Mouse (Mus musculus) kidney, embryonic 14.5 days (tissue): Measurements from ENCODE around the gene Bst1. TPM values are rescaled to one million over a fixed set of nuclear protein-coding genes. Genes with fewer than 3 reads are reported as not detected.
A peak's percentile ranks its signal among the peaks of the same experiment; 100 is the strongest.

Experiments used
- ATAC-seq: fragments of 200-750 bp; cut with Nextera tagmentation; 2 replicates; pipeline ENCODE4 v1.8.0; 2017; ENCODE audit warnings: moderate number of reproducible peaks, mild to moderate bottlenecking, moderate TSS enrichment, moderate library complexity; ENCODE audit not compliant: low FRiP score, low TSS enrichment
- H3K27ac ChIP-seq: fragments of 300-500 bp; sonication (generic); 2 replicates; pipeline ENCODE4 v1.5.1; 2014; ENCODE audit warnings: low read depth, mild to moderate bottlenecking, low read length, moderate library complexity, mixed read lengths
- H3K27me3 ChIP-seq: fragments of 300-500 bp; sonication (generic); 2 replicates; pipeline ENCODE4 v1.6.1; 2014; ENCODE audit warnings: mild to moderate bottlenecking, low read length; ENCODE audit not compliant: control insufficient read depth, insufficient read depth
- H3K36me3 ChIP-seq: fragments of 300-500 bp; sonication (generic); 2 replicates; pipeline ENCODE4 v1.6.1; 2014; ENCODE audit warnings: low read length, mixed read lengths; ENCODE audit not compliant: control insufficient read depth, insufficient read depth
- H3K4me1 ChIP-seq: fragments of 300-500 bp; sonication (generic); 2 replicates; pipeline ENCODE4 v1.6.1; 2014; ENCODE audit warnings: low read length, mixed read lengths; ENCODE audit not compliant: control insufficient read depth, insufficient read depth
- H3K4me2 ChIP-seq: fragments of 300-500 bp; sonication (generic); replicated peaks from 2 replicates; pipeline ENCODE4 v1.6.1; 2014; ENCODE audit warnings: low read depth, mild to moderate bottlenecking, low read length
- H3K4me3 ChIP-seq: fragments of 300-500 bp; sonication (generic); 2 replicates; pipeline ENCODE4 v1.5.1; 2014; ENCODE audit warnings: mild to moderate bottlenecking, low read length
- H3K9ac ChIP-seq: fragments of 300-500 bp; sonication (generic); 2 replicates; pipeline ENCODE4 v1.6.1; 2014; ENCODE audit warnings: low read depth, mild to moderate bottlenecking, low read length, moderate library complexity
- H3K9me3 ChIP-seq: fragments of 300-500 bp; sonication (generic); 2 replicates; pipeline ENCODE4 v1.6.1; 2016; ENCODE audit warnings: low read length; ENCODE audit not compliant: control insufficient read depth
- WGBS: fragments of 180-500 bp; shearing (Covaris S2); extraction: QIAGEN DNeasy Blood & Tissue Kit; methylation state at CpG from one replicate; pipeline ENCODE4 v1.1.7; 2014; 5-methylcytosine and 5-hydroxymethylcytosine counted together
- polyA plus RNA-seq: library from polyadenylated mRNA; unstranded; fragments of >200 nt; fragmentation: Nextera tagmentation; extraction: Ambion mirVana; gene quantifications from 2 replicates; pipeline ENCODE4 v1.2.1, GENCODE M21; 2014

The Bst1 gene
- polyA plus RNA-seq, 1 experiment from 2014 or later: 0.38 TPM

DNA sequence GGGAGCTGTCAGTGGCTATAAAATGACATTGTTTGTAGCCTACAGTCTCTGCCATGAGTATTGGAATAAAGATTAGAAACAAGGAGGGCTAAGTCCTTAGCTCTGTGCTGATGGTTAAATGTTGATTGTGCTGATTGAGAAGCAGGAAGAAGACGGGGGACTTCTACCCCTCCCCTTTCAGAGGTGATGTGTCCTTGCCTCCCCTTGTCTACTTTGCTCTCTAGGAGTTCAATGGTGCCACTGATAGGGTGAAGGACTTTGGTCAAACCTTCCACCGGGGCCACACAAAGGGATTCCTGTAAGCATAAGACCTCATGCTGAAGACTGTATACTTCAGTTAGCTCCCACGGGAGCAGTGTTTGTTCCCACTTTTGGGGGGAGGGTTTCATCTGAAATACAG lies 4.1 kb downstream of the Bst1 start:
- no peaks in the 10 kb centered on the region for H3K4me1 ChIP-seq
- H3K36me3 ChIP-seq: no peaks in the 10 kb centered on the region
- WGBS: 91% methylated on average over 3 of the region's 3 CpGs
- H3K9ac ChIP-seq: no peak overlapping the region
- H3K4me2 ChIP-seq: no peak overlapping the region
- H3K4me3 ChIP-seq: no peak overlapping the region
- no peak for ATAC-seq
- no peaks in the 10 kb centered on the region for H3K9me3 ChIP-seq
- no peaks in the 10 kb centered on the region for H3K27me3 ChIP-seq
- H3K27ac ChIP-seq: no peak overlapping the region

DNA sequence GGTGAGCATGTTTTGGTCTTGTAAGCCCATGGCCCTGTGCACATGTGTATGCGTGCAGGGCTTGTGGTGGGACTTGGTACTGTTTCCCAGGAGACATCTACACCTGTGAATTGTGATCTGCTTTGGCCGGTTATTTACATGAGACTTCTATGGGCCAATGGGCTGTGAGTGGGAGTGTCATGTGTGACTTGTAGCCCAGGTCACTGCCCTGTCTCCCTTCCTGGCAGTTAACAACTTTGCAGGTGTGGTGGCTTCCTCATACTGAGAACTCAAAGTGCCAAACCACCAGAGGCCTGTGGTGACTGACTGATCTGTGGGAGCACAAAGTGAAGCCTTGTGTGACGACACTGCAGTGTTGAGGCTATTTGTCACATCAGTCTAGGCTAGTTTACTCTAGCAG lies 5.9 kb downstream of the Bst1 start:
- Histone ChIP-seq H3K4me2 (no peak overlapping the region), H3K9ac (no peak overlapping the region), H3K36me3 (no peaks in the 10 kb centered on the region), H3K4me1 (no peaks in the 10 kb centered on the region), H3K4me3 (no peak overlapping the region), H3K9me3 (no peaks in the 10 kb centered on the region), H3K27ac (no peak overlapping the region), H3K27me3 (no peaks in the 10 kb centered on the region)
- 76% methylated on average over 3 of the region's 3 CpGs for WGBS
- no peak for ATAC-seq

DNA sequence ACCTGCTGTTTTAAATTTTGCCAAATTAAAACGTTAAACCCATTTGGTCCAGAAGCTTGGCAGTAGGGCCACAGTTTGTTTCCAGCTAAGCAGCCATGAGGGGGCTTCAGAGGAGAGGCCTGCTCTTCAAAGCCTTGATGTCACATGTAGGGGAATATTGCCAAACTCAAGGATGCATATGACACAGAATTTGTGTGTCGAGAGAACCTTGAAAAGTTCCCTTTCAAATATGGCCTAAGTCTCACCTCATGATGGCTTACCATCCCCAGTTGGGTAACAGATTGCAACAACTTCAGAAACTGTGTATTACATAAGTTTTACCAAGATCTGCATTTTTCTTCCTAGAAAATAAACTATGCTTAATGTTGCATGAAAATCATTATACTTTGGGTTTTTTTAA lies 8.2 kb downstream of the Bst1 start:
- no peaks in the 10 kb centered on the region for H3K36me3 ChIP-seq
- no peak overlapping the region for H3K4me2 ChIP-seq
- no peak for ATAC-seq
- H3K27ac ChIP-seq: no peak overlapping the region
- H3K4me3 ChIP-seq: no peak overlapping the region
- 90% methylated on average over 2 of the region's 2 CpGs for WGBS
- H3K4me1 ChIP-seq: no peaks in the 10 kb centered on the region
- no peak overlapping the region for H3K9ac ChIP-seq
- H3K9me3 ChIP-seq: no peaks in the 10 kb centered on the region
- no peaks in the 10 kb centered on the region for H3K27me3 ChIP-seq

DNA sequence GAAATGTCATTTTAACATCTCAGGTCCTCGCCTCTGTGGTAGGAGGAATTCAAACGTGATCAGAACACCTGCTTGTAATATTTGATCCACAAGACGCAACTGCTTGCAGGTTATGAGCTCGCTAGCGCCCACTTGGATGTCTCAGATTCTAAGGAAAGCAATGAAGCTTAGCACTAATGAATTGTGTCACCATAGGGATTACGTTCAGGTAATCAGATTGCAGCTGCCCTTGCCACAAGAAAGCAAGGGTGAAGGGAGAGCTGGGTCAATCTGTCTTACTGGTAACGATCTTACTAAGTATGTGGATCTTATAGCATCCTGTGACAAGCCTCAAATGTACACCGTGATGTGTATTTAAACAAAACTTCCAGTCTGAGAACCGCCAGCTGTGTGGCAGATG lies 8.7 kb downstream of the Bst1 start:
- Histone ChIP-seq H3K9me3 (no peaks in the 10 kb centered on the region), H3K4me2 (no peak overlapping the region), H3K4me3 (no peak overlapping the region), H3K27me3 (no peaks in the 10 kb centered on the region), H3K9ac (no peak overlapping the region), H3K27ac (no peak overlapping the region), H3K36me3 (no peaks in the 10 kb centered on the region), H3K4me1 (no peaks in the 10 kb centered on the region)
- ATAC-seq: no peak
- WGBS: 52% methylated on average over 9 of the region's 9 CpGs

DNA sequence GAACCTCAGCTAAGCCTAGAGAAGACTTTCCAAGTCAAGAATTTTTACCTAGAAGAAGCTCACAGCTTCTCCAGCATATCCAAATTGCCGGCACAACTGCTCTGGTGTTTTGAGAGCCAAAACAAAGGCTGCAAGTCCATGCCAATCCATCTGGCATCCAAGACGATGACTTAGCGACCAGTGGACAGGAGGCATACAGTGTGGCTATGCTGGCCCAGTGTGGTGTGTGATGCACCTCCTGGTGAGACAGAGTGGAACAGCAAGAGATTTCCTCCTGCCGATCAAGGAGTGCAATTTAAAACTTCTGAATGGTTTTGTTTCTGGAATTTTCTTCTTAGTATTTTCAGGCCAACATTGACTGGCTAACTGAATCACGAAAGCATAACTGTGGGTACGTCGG lies 17.9 kb downstream of the Bst1 start:
- Histone ChIP-seq H3K9ac (no peak overlapping the region), H3K27me3 (no peaks in the 10 kb centered on the region), H3K9me3 (no peaks in the 10 kb centered on the region), H3K4me1 (no peaks in the 10 kb centered on the region), H3K4me3 (no peak overlapping the region), H3K36me3 (no peaks in the 10 kb centered on the region), H3K4me2 (no peak overlapping the region), H3K27ac (no peak overlapping the region)
- ATAC-seq: no peak
- 89% methylated on average over 7 of the region's 7 CpGs for WGBS

DNA sequence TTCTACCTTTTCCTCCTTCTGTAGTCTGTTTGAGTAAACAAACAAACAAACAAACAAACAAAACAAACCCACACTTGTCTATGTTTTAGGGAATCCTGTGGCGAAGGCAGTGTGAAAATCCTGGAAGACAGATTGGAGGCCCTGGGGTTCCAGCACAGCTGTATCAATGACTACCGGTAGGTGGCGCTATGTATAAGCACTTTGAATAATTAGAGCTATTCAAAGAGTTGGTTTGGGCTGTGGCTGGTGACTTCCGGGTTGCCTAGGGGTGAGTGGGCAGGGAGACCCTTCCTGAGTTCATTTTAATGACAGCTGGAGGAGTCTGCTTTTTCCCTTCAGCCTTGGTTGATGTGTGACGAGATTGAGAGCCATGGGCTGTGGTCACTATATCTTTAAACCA lies 18.7 kb downstream of the Bst1 start:
- Histone ChIP-seq H3K27ac (no peak overlapping the region), H3K4me3 (no peak overlapping the region), H3K4me1 (no peaks in the 10 kb centered on the region), H3K9ac (no peak overlapping the region), H3K9me3 (no peaks in the 10 kb centered on the region), H3K27me3 (no peaks in the 10 kb centered on the region), H3K36me3 (no peaks in the 10 kb centered on the region), H3K4me2 (no peak overlapping the region)
- ATAC-seq: no peak
- WGBS: 51% methylated on average over 5 of the region's 5 CpGs

DNA sequence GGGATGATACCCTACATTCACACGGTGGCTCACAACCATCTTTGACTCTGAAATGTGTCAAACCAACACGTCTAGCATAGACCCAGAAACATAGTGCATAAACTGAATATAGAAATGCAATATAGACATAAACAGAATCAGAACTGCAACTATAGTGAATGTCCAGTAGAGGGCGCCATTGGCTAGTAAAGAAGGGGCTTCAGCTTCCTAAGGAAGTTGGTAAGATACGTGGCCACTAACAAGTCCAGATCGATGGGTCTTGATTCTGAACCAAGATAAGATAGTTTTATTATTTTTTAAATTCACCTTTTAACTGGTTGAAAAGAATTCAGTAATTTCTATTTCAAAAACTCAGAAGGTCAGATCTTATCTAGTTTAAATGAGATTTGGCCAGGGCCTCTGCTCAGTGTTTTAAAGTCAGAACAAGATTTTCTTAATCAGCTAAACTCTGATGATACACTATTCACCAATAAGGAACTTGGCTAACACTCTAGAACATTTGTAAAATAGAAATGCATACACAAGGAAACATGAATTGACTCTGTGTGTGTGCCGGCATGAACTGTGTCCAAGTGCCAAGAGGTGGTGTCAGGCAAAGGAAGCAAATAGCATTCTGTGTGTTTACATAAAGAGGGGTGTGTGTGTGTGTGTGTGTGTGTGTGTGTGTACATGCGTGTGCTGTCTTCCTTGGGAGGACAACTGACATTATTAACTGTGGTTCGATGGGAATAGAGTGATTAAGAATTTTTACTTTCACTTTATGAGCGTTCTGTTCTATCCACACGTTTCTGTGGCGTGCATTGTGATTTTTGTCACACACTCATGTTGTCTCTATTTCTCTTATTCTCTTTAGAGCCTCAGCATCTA lies 22.7 kb downstream of the Bst1 start:
- Histone ChIP-seq H3K9me3 (peaks cover 4% of the 10 kb centered on the region; the same call in 1 of the 2 replicates), H3K4me3 (no peak overlapping the region), H3K9ac (no peak overlapping the region), H3K4me1 (no peaks in the 10 kb centered on the region), H3K27ac (no peak overlapping the region), H3K36me3 (no peaks in the 10 kb centered on the region), H3K27me3 (no peaks in the 10 kb centered on the region), H3K4me2 (no peak overlapping the region)
- ATAC-seq: 0 out of 2 replicates have a peak, but pooled peaks have one; percentile 39
- WGBS: 46% methylated on average over 11 of the region's 11 CpGs

DNA sequence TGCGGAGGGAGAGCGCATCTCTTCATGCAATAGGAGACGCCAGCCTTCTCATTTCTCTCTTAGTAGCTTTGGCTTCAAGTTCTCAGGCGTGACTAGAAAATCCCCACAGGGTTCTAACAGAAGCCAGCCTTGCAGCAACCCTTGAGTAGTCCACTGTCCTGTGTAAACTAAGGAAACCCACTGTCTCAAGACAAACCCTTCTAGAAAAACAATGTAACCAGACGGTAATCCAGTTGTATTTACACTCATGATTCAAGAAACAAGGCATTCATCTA lies 23.3 kb downstream of the Bst1 start:
- H3K4me3 ChIP-seq: no peak overlapping the region
- H3K27ac ChIP-seq: no peak overlapping the region
- no peak for ATAC-seq
- H3K4me2 ChIP-seq: no peak overlapping the region
- no peaks in the 10 kb centered on the region for H3K4me1 ChIP-seq
- no peaks in the 10 kb centered on the region for H3K36me3 ChIP-seq
- 85% methylated on average over 5 of the region's 5 CpGs for WGBS
- no peaks in the 10 kb centered on the region for H3K27me3 ChIP-seq
- peaks cover 4% of the 10 kb centered on the region; the same call in 1 of the 2 replicates for H3K9me3 ChIP-seq
- H3K9ac ChIP-seq: no peak overlapping the region

DNA sequence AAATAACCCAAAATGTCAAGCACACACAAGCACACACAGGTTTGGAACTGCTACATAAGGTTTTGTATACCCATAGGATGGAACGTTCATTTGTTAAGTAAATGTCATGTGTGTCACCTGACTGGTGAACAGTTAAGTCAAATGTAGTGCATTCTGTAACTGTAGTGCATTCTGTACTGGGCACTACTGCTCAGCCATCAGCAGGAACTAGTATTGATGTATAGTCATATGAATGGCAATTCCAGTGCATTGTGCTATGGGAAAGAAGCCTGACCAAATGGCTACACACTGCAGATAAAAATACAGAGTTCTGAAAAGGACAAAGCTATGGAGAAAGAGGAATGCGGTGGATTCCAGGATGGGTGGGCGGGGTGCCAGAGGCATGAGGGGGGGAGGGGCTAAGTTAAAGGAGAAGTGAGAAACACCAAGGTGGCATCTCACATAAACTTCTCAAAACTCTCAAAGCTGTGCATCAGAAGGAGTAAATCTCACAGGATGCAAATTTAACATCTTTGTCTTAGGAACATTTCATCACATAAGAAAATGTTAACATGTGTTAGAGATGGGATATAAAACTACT lies 24.0 kb downstream of the Bst1 start:
- H3K27me3 ChIP-seq: no peaks in the 10 kb centered on the region

More for the DNA sequence above, 24.0 kb downstream of the Bst1 start:
- no peak overlapping the region for H3K4me3 ChIP-seq
- H3K9ac ChIP-seq: no peak overlapping the region
- H3K36me3 ChIP-seq: no peaks in the 10 kb centered on the region
- ATAC-seq: no peak
- WGBS: 79% methylated on average over 3 of the region's 3 CpGs
- no peak overlapping the region for H3K4me2 ChIP-seq
- H3K27ac ChIP-seq: no peak overlapping the region
- H3K4me1 ChIP-seq: no peaks in the 10 kb centered on the region
- peaks cover 4% of the 10 kb centered on the region; the same call in 1 of the 2 replicates for H3K9me3 ChIP-seq
